Mouse (Mus musculus) neural tube, embryonic 11.5 days (tissue): ENCODE results near the gene Gabpa. TPM values are rescaled to one million over a fixed set of nuclear protein-coding genes. Genes with fewer than 3 reads are reported as not detected.

Experiments
- ATAC-seq: fragments of 200-750 bp; cut with Nextera tagmentation; 2 replicates; pipeline ENCODE4 v1.8.0; 2017; ENCODE audit warnings: moderate number of reproducible peaks, mild to moderate bottlenecking, moderate TSS enrichment, moderate library complexity; ENCODE audit not compliant: insufficient read depth, low FRiP score, low TSS enrichment
- DNase-seq: peaks from one replicate; pipeline ENCODE4 v3.0.0-alpha.2; 2015; ENCODE audit warnings: low spot score
- H3K27ac ChIP-seq: fragments of 300-500 bp; sonication (generic); 2 replicates; pipeline ENCODE4 v1.5.1; 2014; ENCODE audit warnings: low read depth, mild to moderate bottlenecking, low read length
- H3K27me3 ChIP-seq: fragments of 300-500 bp; sonication (generic); 2 replicates; pipeline ENCODE4 v1.6.1; 2014; ENCODE audit warnings: mild to moderate bottlenecking, low read length, mixed read lengths; ENCODE audit not compliant: control insufficient read depth, insufficient read depth
- H3K36me3 ChIP-seq: fragments of 300-500 bp; sonication (generic); 2 replicates; pipeline ENCODE4 v1.6.1; 2014; ENCODE audit warnings: mild to moderate bottlenecking, low read length, moderate library complexity, mixed read lengths; ENCODE audit not compliant: control insufficient read depth, insufficient read depth
- H3K4me1 ChIP-seq: fragments of 300-500 bp; sonication (generic); 2 replicates; pipeline ENCODE4 v1.6.1; 2014; ENCODE audit warnings: low read length, mixed read lengths; ENCODE audit not compliant: control insufficient read depth, insufficient read depth
- H3K4me2 ChIP-seq: fragments of 300-500 bp; sonication (generic); 2 replicates; pipeline ENCODE4 v1.6.1; 2014; ENCODE audit warnings: low read depth, mild to moderate bottlenecking, moderate library complexity
- H3K4me3 ChIP-seq: fragments of 300-500 bp; sonication (generic); 2 replicates; pipeline ENCODE4 v1.5.1; 2014; ENCODE audit warnings: low read depth, low read length
- H3K9ac ChIP-seq: fragments of 300-500 bp; sonication (generic); 2 replicates; pipeline ENCODE4 v1.6.1; 2014; ENCODE audit warnings: mild to moderate bottlenecking, low read length
- H3K9me3 ChIP-seq: fragments of 300-500 bp; sonication (generic); 2 replicates; pipeline ENCODE4 v1.6.1; 2016; ENCODE audit warnings: low read length; ENCODE audit not compliant: control insufficient read depth
- WGBS: fragments of 180-500 bp; shearing (Covaris S2); extraction: QIAGEN DNeasy Blood & Tissue Kit; methylation state at CpG from one replicate; pipeline ENCODE4 v1.1.7; 2014; 5-methylcytosine and 5-hydroxymethylcytosine counted together
- polyA plus RNA-seq: library from polyadenylated mRNA; unstranded; fragments of >200 nt; fragmentation: Nextera tagmentation; extraction: Ambion mirVana; gene quantifications from 2 replicates; pipeline ENCODE4 v1.2.1, GENCODE M21; 2014

Gabpa gene
- polyA plus RNA-seq, 1 experiment from 2014 or later, result 43.1 TPM

DNA sequence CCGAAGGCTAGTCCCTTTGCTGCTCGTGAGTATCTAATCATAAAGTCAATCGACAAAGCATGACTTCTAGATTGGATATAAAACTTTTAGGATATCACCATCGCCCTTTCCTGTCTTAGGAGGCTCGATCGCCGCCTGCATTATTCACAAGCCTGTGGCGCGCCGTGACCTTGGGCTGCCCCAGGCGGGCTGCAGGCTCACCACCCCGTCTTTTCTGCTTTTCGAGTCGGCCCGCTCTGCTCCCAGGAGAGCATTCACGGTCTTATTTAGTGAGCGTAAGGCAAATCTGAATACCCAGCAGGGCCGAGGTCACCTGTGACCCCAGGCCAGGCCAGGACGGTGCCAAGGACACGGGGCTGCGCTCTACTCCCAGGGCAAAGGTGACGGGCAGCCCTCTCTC is 381 bp upstream of the Gabpa start:
- Histone ChIP-seq H3K9ac (peak overlapping the region; percentile 88), H3K9me3 (no peaks in the 10 kb centered on the region), H3K27me3 (no peaks in the 10 kb centered on the region), H3K27ac (peak overlapping the region; percentile 86), H3K4me1 (peaks cover 3% of the 10 kb centered on the region), H3K4me3 (peak overlapping the region; percentile 74), H3K36me3 (no peaks in the 10 kb centered on the region), H3K4me2 (peak overlapping the region; percentile 82)
- DNase-seq, result no peak
- under 1% methylated on average over 22 of the region's 22 CpGs for WGBS
- no peak for ATAC-seq

- Histone ChIP-seq H3K4me2 (peak within 1 kb of the TSS; percentile 82), H3K4me1 (peaks cover 3% of the 10 kb centered on the region), H3K9ac (peak within 1 kb of the TSS; percentile 88), H3K36me3 (peaks cover 2% of the 10 kb centered on the region; the same call in 1 of the 2 replicates), H3K27me3 (no peaks in the 10 kb centered on the region), H3K4me3 (peak within 1 kb of the TSS; percentile 74), H3K9me3 (no peaks in the 10 kb centered on the region), H3K27ac (peak within 1 kb of the TSS; percentile 86)
- DNase-seq (peak; percentile 82), ATAC-seq (peak; percentile 65)
- 1% methylated on average over 42 of the region's 57 CpGs for WGBS
Measured at GRCm38 (mm10) chr16:84835441-84835822, 707 bp downstream of the Gabpa start, which contains the start of gene Atp5j. Gene Atp5j, minus strand, starts transcription at chr16:84835625.

- Histone ChIP-seq H3K9me3 (no peaks in the 10 kb centered on the region), H3K4me2 (peak overlapping the region; percentile 82), H3K36me3 (peaks cover 2% of the 10 kb centered on the region; the same call in 1 of the 2 replicates), H3K9ac (peak overlapping the region; percentile 88), H3K4me1 (peaks cover 3% of the 10 kb centered on the region), H3K4me3 (peak overlapping the region; percentile 74), H3K27ac (peak overlapping the region; percentile 86), H3K27me3 (no peaks in the 10 kb centered on the region)
- 8% methylated on average over 27 of the region's 29 CpGs for WGBS
- DNase-seq, result peak; percentile 54
- peak; percentile 7 for ATAC-seq
Measured at GRCm38 (mm10) chr16:84835823-84836743, 1.4 kb downstream of the Gabpa start.

DNA sequence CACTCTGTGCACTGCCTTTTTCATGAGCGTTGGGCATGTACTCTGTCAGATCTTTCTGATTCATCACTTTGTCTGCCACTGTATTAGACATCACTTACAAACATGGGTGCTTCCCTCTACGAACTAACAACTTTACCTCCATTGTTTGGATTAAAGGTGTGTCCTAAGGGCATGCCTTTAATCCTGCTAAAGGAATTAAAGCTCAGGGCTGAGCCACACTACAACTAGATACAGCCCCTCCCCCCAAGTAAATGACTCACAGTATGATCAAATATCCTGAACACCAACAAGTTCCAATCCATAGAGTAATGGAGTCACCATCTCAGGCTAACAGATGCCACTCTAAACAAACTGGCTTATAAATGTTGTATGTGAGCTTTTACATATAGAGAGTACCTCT is 3.9 kb downstream of the Gabpa start:
- Histone ChIP-seq H3K9ac (no peak overlapping the region), H3K9me3 (no peaks in the 10 kb centered on the region), H3K36me3 (peaks cover 2% of the 10 kb centered on the region; the same call in 1 of the 2 replicates), H3K27me3 (no peaks in the 10 kb centered on the region), H3K4me2 (no peak overlapping the region), H3K4me1 (peaks cover 3% of the 10 kb centered on the region), H3K27ac (no peak overlapping the region), H3K4me3 (no peak overlapping the region)
- 89% methylated on average over 2 of the region's 2 CpGs for WGBS
- DNase-seq, result no peak
- no peak for ATAC-seq

DNA sequence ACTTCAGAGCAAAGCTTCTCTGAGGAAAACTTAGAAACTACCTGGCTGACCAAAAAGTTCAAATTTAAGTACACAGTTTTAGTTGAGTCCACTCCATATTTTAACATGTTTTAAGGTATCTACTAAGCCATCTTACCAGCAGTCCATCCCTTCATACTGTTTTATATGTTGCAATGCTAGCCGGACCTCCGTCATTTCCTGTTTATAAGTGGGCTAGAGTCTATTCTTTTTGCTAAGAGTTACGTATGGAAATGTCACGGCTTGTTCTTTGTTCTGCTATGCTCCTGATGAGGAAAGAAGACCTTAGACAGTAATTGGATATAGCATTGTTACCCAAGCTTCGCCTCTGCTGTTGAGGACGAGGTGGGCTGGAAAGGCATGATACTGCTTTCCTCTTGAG is 18.8 kb downstream of the Gabpa start:
- Histone ChIP-seq H3K9ac (no peak overlapping the region), H3K4me1 (no peaks in the 10 kb centered on the region), H3K27me3 (no peaks in the 10 kb centered on the region), H3K9me3 (no peaks in the 10 kb centered on the region), H3K27ac (no peak overlapping the region), H3K36me3 (peaks cover 8% of the 10 kb centered on the region), H3K4me3 (no peak overlapping the region), H3K4me2 (no peak overlapping the region)
- DNase-seq, result no peak
- WGBS, result 97% methylated on average over 6 of the region's 6 CpGs
- ATAC-seq, result no peak

- 91% methylated on average over 8 of the region's 8 CpGs for WGBS
- Histone ChIP-seq H3K4me2 (no peak overlapping the region), H3K9me3 (no peaks in the 10 kb centered on the region), H3K36me3 (no peaks in the 10 kb centered on the region), H3K27me3 (no peaks in the 10 kb centered on the region), H3K4me3 (no peak overlapping the region), H3K9ac (no peak overlapping the region), H3K4me1 (no peaks in the 10 kb centered on the region), H3K27ac (no peak overlapping the region)
- ATAC-seq (no peak), DNase-seq (no peak)
Measured at GRCm38 (mm10) chr16:84864656-84865055, 29.9 kb downstream of the Gabpa start.

GRCm38 (mm10) chr16:84873805-84874204 is 39.1 kb downstream of the Gabpa start:
- H3K4me1 ChIP-seq, result no peaks in the 10 kb centered on the region
- no peak for ATAC-seq
- DNase-seq, result no peak
- no peaks in the 10 kb centered on the region for H3K27me3 ChIP-seq
- no peak overlapping the region for H3K4me2 ChIP-seq
- H3K9me3 ChIP-seq, result no peaks in the 10 kb centered on the region
- H3K9ac ChIP-seq, result no peak overlapping the region
- H3K4me3 ChIP-seq, result no peak overlapping the region
- 84% methylated on average over 8 of the region's 8 CpGs for WGBS
- H3K27ac ChIP-seq, result no peak overlapping the region
- H3K36me3 ChIP-seq, result no peaks in the 10 kb centered on the region

DNA sequence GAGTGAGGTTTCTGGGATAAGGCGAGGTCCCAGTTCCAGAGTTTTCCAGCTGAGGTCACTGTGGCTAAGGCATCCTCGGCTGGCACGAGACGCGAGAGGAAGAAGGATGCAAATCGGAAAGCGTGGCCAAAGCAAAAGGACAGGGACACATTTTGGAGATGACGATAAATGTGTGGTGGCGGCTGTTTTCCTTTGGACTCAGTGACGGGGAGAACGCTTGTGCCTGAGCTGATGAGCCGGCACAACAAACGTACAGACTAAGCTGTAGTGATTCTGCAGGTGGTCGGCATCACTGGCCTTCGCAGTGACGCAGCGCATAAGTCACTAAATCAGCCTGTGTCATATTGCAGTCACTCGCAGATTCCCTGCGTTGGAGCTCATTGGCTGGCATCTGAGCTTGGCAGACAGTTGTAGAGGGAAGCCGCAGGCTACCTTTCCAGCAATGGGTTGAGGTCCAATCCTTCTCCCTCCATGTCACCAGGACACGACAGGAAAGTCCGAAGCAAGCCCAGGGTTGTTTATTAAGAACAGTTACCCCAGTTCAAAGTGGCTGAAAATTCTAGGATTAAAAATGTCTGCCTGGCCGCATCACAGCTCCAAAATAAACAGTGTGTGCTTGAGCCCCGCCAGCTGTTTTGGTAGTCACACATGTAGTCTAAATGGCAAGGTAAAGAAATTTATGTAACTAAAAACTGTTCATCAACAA is 40.4 kb downstream of the Gabpa start:
- no peak for ATAC-seq
- Histone ChIP-seq H3K9ac (no peak overlapping the region), H3K36me3 (no peaks in the 10 kb centered on the region), H3K4me3 (no peak overlapping the region), H3K4me2 (no peak overlapping the region), H3K27me3 (no peaks in the 10 kb centered on the region), H3K27ac (no peak overlapping the region), H3K4me1 (no peaks in the 10 kb centered on the region), H3K9me3 (no peaks in the 10 kb centered on the region)
- WGBS, result 79% methylated on average over 24 of the region's 24 CpGs
- no peak for DNase-seq
